Mouse (Mus musculus): ENCODE measurements at regions not wholly inside any gene's neighbourhood (a gene's known extent, or its start where the extent isn't known, plus 50 kb on each side); places are given as distances from the start of the nearest gene placed in this dataset.

- TF ChIP-seq POLR2A (IDR thresholded peaks at IDR 0.05; ENCODE audit: control insufficient read depth, low read depth, low read length), result no peak
- no peak for TF ChIP-seq CTCF (IDR thresholded peaks at IDR 0.05; ENCODE audit: control insufficient read depth, insufficient read depth, insufficient replicate concordance, low read depth, low read length)
Observed at GRCm38 (mm10) chr8:127834006-127834405, 524.4 kb upstream of the Nrp1 start.

All from testis, adult 2 months (tissue).